Mouse (Mus musculus) kidney, postnatal 0 days (tissue): ENCODE measurements around the gene Gabbr2. TPM values are rescaled to one million over a fixed set of nuclear protein-coding genes. Genes with fewer than 3 reads are reported as not detected.
"Not testable (repeated sequence)": the region's sequence is repeated elsewhere in the genome, so short reads cannot be mapped to it uniquely, and the experiment has no call there.

Source experiments
- ATAC-seq: fragments of 200-750 bp; cut with Nextera tagmentation; replicated peaks from 2 replicates; pipeline ENCODE4 v1.8.0; 2017; ENCODE audit warnings: low read depth, moderate number of reproducible peaks, moderate TSS enrichment, moderate library complexity; ENCODE audit not compliant: low FRiP score
- DNase-seq: peaks from one replicate; pipeline ENCODE4 v3.0.0-alpha.2; 2016; ENCODE audit warnings: low spot score
- H3K27ac ChIP-seq: fragments of 300-500 bp; sonication (generic); 2 replicates; pipeline ENCODE4 v1.5.1; 2014; ENCODE audit warnings: mild to moderate bottlenecking
- H3K27me3 ChIP-seq: fragments of 300-500 bp; sonication (generic); 2 replicates; pipeline ENCODE4 v1.6.1; 2014; ENCODE audit warnings: low read length, mixed read lengths; ENCODE audit not compliant: insufficient read depth
- H3K36me3 ChIP-seq: fragments of 300-500 bp; sonication (generic); 2 replicates; pipeline ENCODE4 v1.6.1; 2014; ENCODE audit warnings: low read length, mixed read lengths; ENCODE audit not compliant: insufficient read depth
- H3K4me1 ChIP-seq: fragments of 300-500 bp; sonication (generic); replicated peaks from 2 replicates; pipeline ENCODE4 v1.6.1; 2014; ENCODE audit warnings: antibody characterized with exemption, low read length, mixed read lengths; ENCODE audit not compliant: insufficient read depth
- H3K4me2 ChIP-seq: fragments of 300-500 bp; sonication (generic); 2 replicates; pipeline ENCODE4 v1.6.1; 2014; ENCODE audit warnings: mild to moderate bottlenecking, low read length, moderate library complexity, mixed read lengths
- H3K4me3 ChIP-seq: fragments of 300-500 bp; sonication (generic); replicated peaks from 2 replicates; pipeline ENCODE4 v1.5.1; 2014; ENCODE audit warnings: low read depth, low read length
- H3K9ac ChIP-seq: fragments of 300-500 bp; sonication (generic); 2 replicates; pipeline ENCODE4 v1.6.1; 2014; ENCODE audit warnings: low read depth, low read length
- H3K9me3 ChIP-seq: fragments of 300-500 bp; sonication (generic); replicated peaks from 2 replicates; pipeline ENCODE4 v1.6.1; 2016; ENCODE audit warnings: low read length, inconsistent platforms, mixed read lengths
- CTCF ChIP-seq: IDR thresholded peaks from 2 replicates; pipeline ENCODE4 v1.5.1; 2016; ENCODE audit warnings: antibody characterized with exemption, low read depth, mild to moderate bottlenecking, moderate library complexity
- WGBS: fragments of 180-500 bp; shearing (Covaris S2); extraction: QIAGEN DNeasy Blood & Tissue Kit; methylation state at CpG from one replicate; pipeline ENCODE4 v1.1.7; 2014; 5-methylcytosine and 5-hydroxymethylcytosine counted together
- polyA plus RNA-seq: library from polyadenylated mRNA; unstranded; fragments of >200 nt; fragmentation: Nextera tagmentation; extraction: Ambion mirVana; gene quantifications from 2 replicates; pipeline ENCODE4 v1.2.1, GENCODE M21; 2015

Gene Gabbr2
- polyA plus RNA-seq, 1 experiment from 2014 or later = 0.22 TPM

- 68% methylated on average over 8 of the region's 8 CpGs for WGBS
Observed at GRCm38 (mm10) chr4:46639866-46640265, 351.8 kb downstream of the Gabbr2 start.

DNA sequence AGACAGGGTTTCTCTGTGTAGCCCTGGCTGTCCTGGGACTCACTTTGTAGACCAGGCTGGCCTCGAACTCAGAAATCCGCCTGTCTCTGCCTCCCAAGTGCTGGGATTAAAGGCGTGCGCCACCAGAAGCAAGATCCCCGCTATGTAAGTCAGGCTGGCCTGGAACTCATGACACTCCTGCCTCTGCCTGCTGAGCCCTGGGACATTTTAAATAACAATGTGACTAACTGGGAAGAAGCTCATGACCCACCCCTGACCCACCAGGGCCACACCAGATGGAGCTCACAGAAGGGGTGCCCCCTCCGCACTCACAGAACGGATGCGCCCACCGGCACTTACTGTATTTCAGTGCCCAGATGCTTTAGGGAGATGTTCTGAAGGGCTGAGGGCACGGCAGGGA is 354.4 kb downstream of the Gabbr2 start:
- H3K4me3 ChIP-seq, DNase-seq, H3K4me1 ChIP-seq, ATAC-seq, H3K9me3 ChIP-seq, H3K27ac ChIP-seq, H3K27me3 ChIP-seq, H3K4me2 ChIP-seq, H3K9ac ChIP-seq, H3K36me3 ChIP-seq: not testable (repeated sequence)
- 86% methylated on average over 10 of the region's 10 CpGs for WGBS

More at GRCm38 (mm10) chr4:46639866-46640265, 351.8 kb downstream of the Gabbr2 start:
- DNase-seq (no peak), ATAC-seq (no peak)
- no peak for TF ChIP-seq CTCF
- H3K4me1 ChIP-seq = no peaks in the 10 kb centered on the region
- H3K4me2 ChIP-seq = no peak overlapping the region
- no peaks in the 10 kb centered on the region for H3K9me3 ChIP-seq
- H3K9ac ChIP-seq = no peak overlapping the region
- H3K4me3 ChIP-seq = no peak overlapping the region
- H3K27me3 ChIP-seq = no peaks in the 10 kb centered on the region
- H3K27ac ChIP-seq = peak overlapping the region; percentile 13; the same call in 1 of the 2 replicates
- H3K36me3 ChIP-seq = no peaks in the 10 kb centered on the region

- no peak for TF ChIP-seq CTCF
- H3K4me3 ChIP-seq = no peak overlapping the region
- no peaks in the 10 kb centered on the region for H3K27me3 ChIP-seq
- H3K4me1 ChIP-seq = no peaks in the 10 kb centered on the region
- ATAC-seq (no peak), DNase-seq (no peak)
- no peak overlapping the region for H3K27ac ChIP-seq
- no peaks in the 10 kb centered on the region for H3K36me3 ChIP-seq
- no peak overlapping the region for H3K4me2 ChIP-seq
- no peak overlapping the region for H3K9ac ChIP-seq
- WGBS = 80% methylated on average over 16 of the region's 16 CpGs
- no peaks in the 10 kb centered on the region for H3K9me3 ChIP-seq
Observed at GRCm38 (mm10) chr4:46635702-46636430, 355.8 kb downstream of the Gabbr2 start.

GRCm38 (mm10) chr4:46634881-46635280 is 356.8 kb downstream of the Gabbr2 start:
- no peak for TF ChIP-seq CTCF
- DNase-seq (no peak), ATAC-seq (no peak)
- H3K4me3 ChIP-seq = no peak overlapping the region
- no peak overlapping the region for H3K27ac ChIP-seq
- 52% methylated on average over 6 of the region's 6 CpGs for WGBS
- H3K9ac ChIP-seq = no peak overlapping the region
- H3K27me3 ChIP-seq = no peaks in the 10 kb centered on the region
- H3K4me2 ChIP-seq = no peak overlapping the region
- no peaks in the 10 kb centered on the region for H3K4me1 ChIP-seq
- no peaks in the 10 kb centered on the region for H3K9me3 ChIP-seq
- no peaks in the 10 kb centered on the region for H3K36me3 ChIP-seq

DNA sequence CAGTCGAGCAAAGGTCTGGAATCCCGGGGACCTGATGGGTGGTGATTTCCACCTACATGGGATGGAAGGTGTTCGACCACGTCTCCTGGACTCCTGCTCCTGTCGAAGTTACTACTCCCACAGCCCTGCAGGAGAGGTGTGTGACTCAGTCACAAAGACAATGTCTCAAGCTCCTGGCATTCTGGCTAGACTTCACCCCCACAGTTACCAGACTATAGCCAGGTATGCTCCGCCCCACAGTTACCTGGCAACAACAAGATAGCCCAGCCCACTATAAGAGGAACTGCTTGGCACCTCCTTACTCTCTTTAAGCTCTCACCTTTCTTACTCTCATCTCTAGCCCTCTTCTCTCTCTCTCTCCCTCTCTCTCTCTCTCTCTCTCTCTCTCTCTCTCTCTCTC is 358.1 kb downstream of the Gabbr2 start:
- not testable (repeated sequence) for ATAC-seq, DNase-seq

GRCm38 (mm10) chr4:46632465-46632864 is 359.2 kb downstream of the Gabbr2 start:
- Histone ChIP-seq H3K4me1 (peaks cover 8% of the 10 kb centered on the region; the same call in 1 of the 2 replicates), H3K27ac (no peak overlapping the region), H3K27me3 (no peaks in the 10 kb centered on the region), H3K9me3 (no peaks in the 10 kb centered on the region), H3K36me3 (no peaks in the 10 kb centered on the region), H3K9ac (no peak overlapping the region), H3K4me3 (no peak overlapping the region), H3K4me2 (no peak overlapping the region)
- DNase-seq (no peak), ATAC-seq (no peak)
- no peak for TF ChIP-seq CTCF
- 58% methylated on average over 2 of the region's 2 CpGs for WGBS

More for the DNA sequence above, 358.1 kb downstream of the Gabbr2 start:
- not testable (repeated sequence) for H3K9ac ChIP-seq, H3K36me3 ChIP-seq, H3K27ac ChIP-seq, H3K27me3 ChIP-seq, H3K4me1 ChIP-seq, H3K4me3 ChIP-seq, H3K9me3 ChIP-seq, H3K4me2 ChIP-seq
- 60% methylated on average over 6 of the region's 6 CpGs for WGBS
